Mouse (Mus musculus): ENCODE data around the gene Col16a1. TPM values are rescaled to one million over a fixed set of nuclear protein-coding genes. Genes with fewer than 3 reads are reported as not detected.

The Col16a1 gene
- polyA plus RNA-seq, 1 experiment, result 8.2 TPM

- H3K27ac ChIP-seq (ENCODE audit: insufficient read depth, low read depth, low read length), result no peak overlapping the region
- 1% methylated on average over 52 of the region's 57 CpGs for WGBS
- H3K4me1 ChIP-seq (ENCODE audit: control insufficient read depth, insufficient read depth, insufficient read length, low read length), result peaks cover 12% of the 10 kb centered on the region
- H3K36me3 ChIP-seq (ENCODE audit: control insufficient read depth, insufficient read depth, low read length), result no peaks in the 10 kb centered on the region
- peaks cover 16% of the 10 kb centered on the region for H3K27me3 ChIP-seq (ENCODE audit: control insufficient read depth, insufficient read depth, low read length)
- H3K4me3 ChIP-seq (ENCODE audit: low read depth, low read length), result peak overlapping the region; percentile 26
- TF ChIP-seq POLR2A (IDR thresholded peaks at IDR 0.05; ENCODE audit: low read depth, low read length) (no peak), CTCF (IDR thresholded peaks at IDR 0.05; ENCODE audit: extremely low read depth, insufficient read length, insufficient replicate concordance, low read depth, low read length) (peak; percentile 84)
Measured at GRCm38 (mm10) chr4:130138441-130139213, 91.0 kb downstream of the Col16a1 start.

GRCm38 (mm10) chr4:130139214-130139492 lies 91.5 kb downstream of the Col16a1 start, which contains the start of gene Hcrtr1:
Hcrtr1 (minus strand) TSS chr4:130139359.
- H3K36me3 ChIP-seq (ENCODE audit: control insufficient read depth, insufficient read depth, low read length), result no peaks in the 10 kb centered on the region
- peaks cover 16% of the 10 kb centered on the region for H3K27me3 ChIP-seq (ENCODE audit: control insufficient read depth, insufficient read depth, low read length)
- WGBS, result 1% methylated on average over 15 of the region's 15 CpGs
- peaks cover 9% of the 10 kb centered on the region for H3K4me1 ChIP-seq (ENCODE audit: control insufficient read depth, insufficient read depth, insufficient read length, low read length)
- TF ChIP-seq CTCF (IDR thresholded peaks at IDR 0.05; ENCODE audit: extremely low read depth, insufficient read length, insufficient replicate concordance, low read depth, low read length), result no peak
- no peak within 1 kb of the TSS for H3K27ac ChIP-seq (ENCODE audit: insufficient read depth, low read depth, low read length)
- peak within 1 kb of the TSS; percentile 26 for H3K4me3 ChIP-seq (ENCODE audit: low read depth, low read length)

- WGBS, result 59% methylated on average over 9 of the region's 9 CpGs
- no peak overlapping the region for H3K4me3 ChIP-seq (ENCODE audit: low read depth, low read length)
- TF ChIP-seq POLR2A (IDR thresholded peaks at IDR 0.05; ENCODE audit: low read depth, low read length) (no peak), CTCF (IDR thresholded peaks at IDR 0.05; ENCODE audit: extremely low read depth, insufficient read length, insufficient replicate concordance, low read depth, low read length) (no peak)
- peaks cover 16% of the 10 kb centered on the region for H3K27me3 ChIP-seq (ENCODE audit: control insufficient read depth, insufficient read depth, low read length)
- no peaks in the 10 kb centered on the region for H3K36me3 ChIP-seq (ENCODE audit: control insufficient read depth, insufficient read depth, low read length)
- H3K27ac ChIP-seq (ENCODE audit: insufficient read depth, low read depth, low read length), result no peak overlapping the region
- H3K4me1 ChIP-seq (ENCODE audit: control insufficient read depth, insufficient read depth, insufficient read length, low read length), result peaks cover 9% of the 10 kb centered on the region
Measured at GRCm38 (mm10) chr4:130140992-130141402, 93.4 kb downstream of the Col16a1 start.

GRCm38 (mm10) chr4:130141786-130142185 lies 94.1 kb downstream of the Col16a1 start:
- no peak overlapping the region for H3K4me3 ChIP-seq (ENCODE audit: low read depth, low read length)
- no peaks in the 10 kb centered on the region for H3K36me3 ChIP-seq (ENCODE audit: control insufficient read depth, insufficient read depth, low read length)
- H3K27me3 ChIP-seq (ENCODE audit: control insufficient read depth, insufficient read depth, low read length), result peaks cover 16% of the 10 kb centered on the region
- TF ChIP-seq POLR2A (IDR thresholded peaks at IDR 0.05; ENCODE audit: low read depth, low read length), result no peak
- TF ChIP-seq CTCF (IDR thresholded peaks at IDR 0.05; ENCODE audit: extremely low read depth, insufficient read length, insufficient replicate concordance, low read depth, low read length), result no peak
- H3K27ac ChIP-seq (ENCODE audit: insufficient read depth, low read depth, low read length), result no peak overlapping the region
- WGBS, result 65% methylated on average over 3 of the region's 3 CpGs
- peaks cover 9% of the 10 kb centered on the region for H3K4me1 ChIP-seq (ENCODE audit: control insufficient read depth, insufficient read depth, insufficient read length, low read length)

GRCm38 (mm10) chr4:130148405-130148804 lies 100.8 kb downstream of the Col16a1 start:
- Histone ChIP-seq H3K27ac (ENCODE audit: insufficient read depth, low read depth, low read length) (no peak overlapping the region), H3K4me3 (ENCODE audit: low read depth, low read length) (no peak overlapping the region), H3K27me3 (ENCODE audit: control insufficient read depth, insufficient read depth, low read length) (peaks cover 4% of the 10 kb centered on the region; the same call in 1 of the 2 replicates), H3K4me1 (ENCODE audit: control insufficient read depth, insufficient read depth, insufficient read length, low read length) (no peaks in the 10 kb centered on the region), H3K36me3 (ENCODE audit: control insufficient read depth, insufficient read depth, low read length) (no peaks in the 10 kb centered on the region)
- no peak for TF ChIP-seq POLR2A (IDR thresholded peaks at IDR 0.05; ENCODE audit: low read depth, low read length)
- TF ChIP-seq CTCF (IDR thresholded peaks at IDR 0.05; ENCODE audit: extremely low read depth, insufficient read length, insufficient replicate concordance, low read depth, low read length), result no peak
- WGBS, result 33% methylated on average over 10 of the region's 10 CpGs

Other genes with a start within 250 kb of the Col16a1 start
- gene Ptp4a2, start 236.6 kb upstream of the Col16a1 start, polyA plus RNA-seq (2012; rRNA removed), result 8.9 and 21.1 TPM in 2 replicates
- not detected in 2 replicates for gene Spocd1, start 118.6 kb upstream of the Col16a1 start, polyA plus RNA-seq (2012; rRNA removed)
- 1.7 and 2.3 TPM in 2 replicates for gene Adgrb2, start 63.0 kb upstream of the Col16a1 start, polyA plus RNA-seq (2012; rRNA removed)
- gene Pef1, start 54.7 kb downstream of the Col16a1 start, polyA plus RNA-seq (2012; rRNA removed), result 71.6 and 171 TPM in 2 replicates
- 3.3 and 3.8 TPM in 2 replicates for gene Hcrtr1, start 91.5 kb downstream of the Col16a1 start, polyA plus RNA-seq (2012; rRNA removed)
- 106 and 109 TPM in 2 replicates for gene Tinagl1, start 127.3 kb downstream of the Col16a1 start, polyA plus RNA-seq (2012; rRNA removed)
- not detected in 2 replicates for gene Gm853, start 174.6 kb downstream of the Col16a1 start, polyA plus RNA-seq (2012; rRNA removed)
- 271 and 356 TPM in 2 replicates for gene Serinc2, start 231.4 kb downstream of the Col16a1 start, polyA plus RNA-seq (2012; rRNA removed)